Mouse (Mus musculus) CH12.LX (cell line): ENCODE measurements around the gene Zfp764. TPM values are rescaled to one million over a fixed set of nuclear protein-coding genes. Genes with fewer than 3 reads are reported as not detected.

Experiments used
- DNase-seq: peaks from one replicate; pipeline ENCODE4 v3.0.0-alpha.2; 2013; ENCODE audit errors: extremely low read depth
- H3K27ac ChIP-seq: 2 replicates; pipeline ENCODE4 v1.5.1; 2012; ENCODE audit warnings: low read depth, mild to moderate bottlenecking, control low read depth, moderate library complexity; ENCODE audit not compliant: insufficient read depth
- H3K27me3 ChIP-seq: replicated peaks from 2 replicates; pipeline ENCODE3; 2012; ENCODE audit warnings: inconsistent platforms
- H3K36me3 ChIP-seq, 2 experiments: replicated peaks in 1 of 2; 2 replicates each; pipeline versions ENCODE3 to v1.6.1; 2012; ENCODE audit warnings: inconsistent platforms in 1 of 2, low read length in 1 of 2, mild to moderate bottlenecking in 1 of 2, mixed read lengths in 1 of 2, moderate library complexity in 1 of 2; ENCODE audit not compliant: control insufficient read depth in 1 of 2, insufficient read depth in 1 of 2
- H3K4me1 ChIP-seq, 2 experiments: 2 replicates each; pipeline ENCODE4 v1.6.1; 2012; ENCODE audit warnings: inconsistent platforms in 1 of 2, moderate library complexity in 1 of 2; ENCODE audit not compliant: insufficient read depth in 2 of 2, control insufficient read depth in 1 of 2
- H3K4me2 ChIP-seq: 2 replicates; pipeline ENCODE4 v1.6.1; 2012; ENCODE audit warnings: low read depth, mild to moderate bottlenecking, control low read depth; ENCODE audit not compliant: poor library complexity, insufficient read depth, severe bottlenecking
- H3K4me3 ChIP-seq, 3 experiments: fragments of 150-350 bp in 1 of 3; sonication (generic) in 1 of 3; replicated peaks in 1 of 3; 2 replicates each; pipeline versions ENCODE3 to v1.5.1; 2011 to 2012; ENCODE audit warnings: low read depth in 2 of 3, low read length in 2 of 3, mild to moderate bottlenecking in 2 of 3, moderate library complexity in 2 of 3, control low read depth in 1 of 3, improper control_type of control experiment in 1 of 3, inconsistent platforms in 1 of 3, mixed read lengths in 1 of 3; ENCODE audit not compliant: poor library complexity in 1 of 3
- H3K79me2 ChIP-seq: replicated peaks from 2 replicates; pipeline ENCODE4 v1.6.1; 2012; ENCODE audit warnings: mild to moderate bottlenecking, moderate library complexity; ENCODE audit not compliant: control insufficient read depth, poor library complexity, insufficient read depth, severe bottlenecking; ENCODE audit errors: extremely low read depth
- H3K9ac ChIP-seq: 2 replicates; pipeline ENCODE4 v1.6.1; 2012; ENCODE audit warnings: low read depth, mild to moderate bottlenecking, control low read depth, moderate library complexity; ENCODE audit not compliant: insufficient read depth
- H3K9me3 ChIP-seq: replicated peaks from 2 replicates; pipeline ENCODE3; 2012; ENCODE audit warnings: low read length, inconsistent platforms, mixed read lengths
- BHLHE40 ChIP-seq: IDR thresholded peaks from 2 replicates; pipeline ENCODE4 v1.6.1; 2011; ENCODE audit warnings: mild to moderate bottlenecking, low read depth, low read length, improper control_type of control experiment
- CTCF ChIP-seq, 2 experiments: IDR thresholded peaks in 1 of 2; conservative IDR thresholded peaks in 1 of 2; 2 replicates each; pipeline ENCODE4 v1.5.1; 2011 to 2012; ENCODE audit warnings: low read depth in 2 of 2, low read length in 2 of 2, improper control_type of control experiment in 1 of 2, inconsistent platforms in 1 of 2, mild to moderate bottlenecking in 1 of 2, moderate library complexity in 1 of 2
- ELF1 ChIP-seq: IDR thresholded peaks from 2 replicates; pipeline ENCODE4 v1.6.1; 2014; ENCODE audit warnings: low read depth, mild to moderate bottlenecking, inconsistent platforms, low read length, improper control_type of control experiment
- EP300 ChIP-seq: IDR thresholded peaks from 2 replicates; pipeline ENCODE4 v1.6.1; 2011; ENCODE audit warnings: low read length, improper control_type of control experiment
- ETS1 ChIP-seq: conservative IDR thresholded peaks from 2 replicates; pipeline ENCODE4 v1.6.1; 2012; ENCODE audit warnings: low read depth, mild to moderate bottlenecking, inconsistent platforms, low read length, improper control_type of control experiment, moderate library complexity
- GABPA ChIP-seq: IDR thresholded peaks from 2 replicates; pipeline ENCODE4 v1.6.1; 2012; ENCODE audit warnings: low read depth, low read length, improper control_type of control experiment, inconsistent platforms; ENCODE audit not compliant: insufficient replicate concordance
- IRF4 ChIP-seq: IDR thresholded peaks from 2 replicates; pipeline ENCODE4 v1.6.1; 2014; ENCODE audit warnings: low read depth, mild to moderate bottlenecking, inconsistent platforms, low read length, improper control_type of control experiment
- JUN ChIP-seq: IDR thresholded peaks from 2 replicates; pipeline ENCODE4 v1.6.1; 2011; ENCODE audit warnings: low read depth, mild to moderate bottlenecking, low read length, improper control_type of control experiment, moderate library complexity; ENCODE audit not compliant: insufficient read depth
- KAT2A ChIP-seq: IDR thresholded peaks from 2 replicates; pipeline ENCODE4 v1.6.1; 2012; ENCODE audit warnings: low read length, improper control_type of control experiment, inconsistent platforms; ENCODE audit not compliant: insufficient replicate concordance
- MAFK ChIP-seq: IDR thresholded peaks from 2 replicates; pipeline ENCODE4 v1.6.1; 2011; ENCODE audit warnings: low read length, improper control_type of control experiment; ENCODE audit not compliant: insufficient replicate concordance
- MAZ ChIP-seq: IDR thresholded peaks from 2 replicates; pipeline ENCODE4 v1.6.1; 2012; ENCODE audit warnings: low read depth, mild to moderate bottlenecking, inconsistent platforms, low read length, improper control_type of control experiment, moderate library complexity
- MXI1 ChIP-seq: IDR thresholded peaks from 2 replicates; pipeline ENCODE4 v1.6.1; 2011; ENCODE audit warnings: mild to moderate bottlenecking, low read depth, low read length, improper control_type of control experiment
- NELFE ChIP-seq: IDR thresholded peaks from 2 replicates; pipeline ENCODE4 v1.6.1; 2011; ENCODE audit warnings: low read depth, low read length, improper control_type of control experiment
- NRF1 ChIP-seq: IDR thresholded peaks from 2 replicates; pipeline ENCODE4 v1.6.1; 2014; ENCODE audit warnings: low read depth, mild to moderate bottlenecking, inconsistent platforms, low read length, improper control_type of control experiment, moderate library complexity
- PAX5 ChIP-seq: IDR thresholded peaks from 2 replicates; pipeline ENCODE4 v1.6.1; 2012; ENCODE audit warnings: low read length, inconsistent platforms, mixed read lengths
- POLR2A ChIP-seq: IDR thresholded peaks from 2 replicates; pipeline ENCODE4 v1.6.1; 2011; ENCODE audit warnings: low read depth, mild to moderate bottlenecking, improper control_type of control experiment, low read length
- POLR2AphosphoS2 ChIP-seq: IDR thresholded peaks from 2 replicates; pipeline ENCODE4 v1.6.1; 2011; ENCODE audit warnings: low read depth, low read length, improper control_type of control experiment
- RAD21 ChIP-seq: IDR thresholded peaks from 2 replicates; pipeline ENCODE4 v1.6.1; 2011; ENCODE audit warnings: low read depth, mild to moderate bottlenecking, low read length, improper control_type of control experiment, moderate library complexity
- SMC3 ChIP-seq: IDR thresholded peaks from 2 replicates; pipeline ENCODE4 v1.6.1; 2011; ENCODE audit warnings: low read depth, low read length, improper control_type of control experiment
- TBP ChIP-seq: conservative IDR thresholded peaks from 2 replicates; pipeline ENCODE4 v1.6.1; 2011; ENCODE audit warnings: low read depth, low read length, improper control_type of control experiment
- USF1 ChIP-seq: IDR thresholded peaks from 2 replicates; pipeline ENCODE4 v1.6.1; 2014; ENCODE audit warnings: low read depth, mild to moderate bottlenecking, inconsistent platforms, low read length, improper control_type of control experiment
- ZC3H11A ChIP-seq: IDR thresholded peaks from 2 replicates; pipeline ENCODE4 v1.6.1; 2012; ENCODE audit warnings: low read depth, mild to moderate bottlenecking, inconsistent platforms, low read length, improper control_type of control experiment
- dilution Hi-C: fragments of 300-500 bp; cut with MboI; formaldehyde crosslinking; loops from 2 replicates; pipeline ENCODE4 v1.14.3; 2020; ENCODE audit warnings: low sequenced_read_pairs; ENCODE audit not compliant: extremely low pct_unique_long_range_greater_than_20kb, extremely low pct_ligation_motif_present
- in situ Hi-C: fragments of 300-500 bp; cut with MboI; formaldehyde crosslinking; loops from 3 replicates; pipeline ENCODE4 v1.14.3; 2019; ENCODE audit warnings: low sequenced_read_pairs, low pct_ligation_motif_present, low pct_unique_long_range_greater_than_20kb, mixed read lengths
- polyA plus RNA-seq: library from polyadenylated mRNA; unstranded; fragments of >175 nt; gene quantifications from 2 replicates; pipeline ENCODE4 v1.2.1, GENCODE M21; 2012; ENCODE audit warnings: low read depth; ENCODE audit not compliant: insufficient read length
- total RNA-seq, 2 experiments: library from RNA; depleted of rRNA; stranded (reverse); fragments of 300-350 nt in 1 of 2; fragments of >200 nt in 1 of 2; gene quantifications; 2 replicates each; pipeline ENCODE4 v1.2.3; 2012 to 2014

The Zfp764 gene
- total and polyA plus RNA-seq, 3 experiments, result 7.5 to 8.4 (median 7.9) TPM

DNA sequence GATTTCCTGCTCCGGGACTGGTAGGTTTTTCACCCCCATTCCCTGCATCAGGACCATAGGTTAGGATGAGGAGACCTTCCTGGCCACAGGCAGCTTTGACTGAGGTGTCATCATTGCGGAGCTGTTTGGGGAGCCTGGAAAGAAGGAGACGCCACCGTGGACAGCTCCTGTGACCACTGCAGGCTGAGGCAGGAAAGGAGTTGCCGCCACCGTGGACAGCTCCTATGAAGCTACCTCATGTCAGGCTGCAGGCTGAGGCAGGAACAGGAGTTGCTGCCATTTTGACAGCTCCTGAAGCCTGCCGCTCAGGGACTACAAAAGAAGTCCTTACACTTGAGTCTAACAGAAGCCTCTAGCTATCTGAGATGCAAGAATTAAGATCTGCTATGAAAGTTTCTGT is 48.3 kb upstream of the Zfp764 start:
- Histone ChIP-seq H3K4me3 (no peak overlapping the region), H3K4me2 (no peak overlapping the region), H3K9ac (no peak overlapping the region), H3K27me3 (no peaks in the 10 kb centered on the region), H3K36me3 (peaks cover 43 to 72% of the 10 kb centered on the region in 2 experiments), H3K9me3 (peaks cover 25% of the 10 kb centered on the region), H3K27ac (no peak overlapping the region), H3K79me2 (peaks cover 48% of the 10 kb centered on the region), H3K4me1 (peaks cover 17 to 28% of the 10 kb centered on the region in 2 experiments)
- in situ Hi-C loops (loop anchor here (5.0 kb wide), 1 partner anchor 33 kb away; the partner anchor contains the start of gene Zfp688), dilution Hi-C loops (no loop called here)
- no peak for DNase-seq
- no peak for TF ChIP-seq TBP
- TF ChIP-seq CTCF (conservative IDR thresholded peaks at IDR 0.05 in 1 of 2, IDR thresholded peaks at IDR 0.05 in 1 of 2; ENCODE audit: low read depth in 2 of 2, low read length in 2 of 2), result no peak

DNA sequence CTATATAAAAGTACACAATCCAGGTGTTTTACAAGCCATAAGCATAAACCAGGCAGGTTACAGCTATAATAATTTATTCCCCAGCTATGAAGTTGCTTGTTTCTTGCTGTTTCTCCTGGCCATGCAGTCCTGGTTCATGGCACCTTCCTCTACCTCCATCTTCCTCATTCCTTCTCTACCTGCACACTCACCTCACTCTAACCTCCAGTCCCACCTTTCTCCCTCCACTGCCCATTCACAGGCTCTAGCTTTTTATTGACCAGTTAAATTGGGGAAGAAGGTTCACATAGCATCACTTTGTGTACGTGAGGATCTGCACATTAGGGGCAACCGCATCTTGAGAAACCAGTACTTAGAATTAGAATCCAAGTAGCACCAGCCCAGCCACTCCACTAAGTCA is 46.4 kb upstream of the Zfp764 start:
- Histone ChIP-seq H3K36me3 (peaks cover 37 to 61% of the 10 kb centered on the region in 2 experiments), H3K79me2 (peaks cover 55% of the 10 kb centered on the region), H3K27me3 (no peaks in the 10 kb centered on the region), H3K27ac (no peak overlapping the region), H3K4me1 (peaks cover 17 to 30% of the 10 kb centered on the region in 2 experiments), H3K4me2 (no peak overlapping the region), H3K9ac (no peak overlapping the region), H3K9me3 (peaks cover 25% of the 10 kb centered on the region), H3K4me3 (no peak overlapping the region)
- DNase-seq, result no peak
- dilution Hi-C loops, result no loop called here
- no peak for TF ChIP-seq SMC3
- TF ChIP-seq GABPA, result no peak
- TF ChIP-seq MAFK, result no peak
- no peak for TF ChIP-seq PAX5
- no peak for TF ChIP-seq KAT2A
- no peak for TF ChIP-seq NELFE
- no peak for TF ChIP-seq POLR2AphosphoS2
- TF ChIP-seq USF1, result no peak
- TF ChIP-seq JUN, result no peak
- no peak for TF ChIP-seq EP300
- no peak for TF ChIP-seq ELF1
- no peak for TF ChIP-seq BHLHE40
- TF ChIP-seq ETS1, result no peak
- in situ Hi-C loops, result no loop called here

DNA sequence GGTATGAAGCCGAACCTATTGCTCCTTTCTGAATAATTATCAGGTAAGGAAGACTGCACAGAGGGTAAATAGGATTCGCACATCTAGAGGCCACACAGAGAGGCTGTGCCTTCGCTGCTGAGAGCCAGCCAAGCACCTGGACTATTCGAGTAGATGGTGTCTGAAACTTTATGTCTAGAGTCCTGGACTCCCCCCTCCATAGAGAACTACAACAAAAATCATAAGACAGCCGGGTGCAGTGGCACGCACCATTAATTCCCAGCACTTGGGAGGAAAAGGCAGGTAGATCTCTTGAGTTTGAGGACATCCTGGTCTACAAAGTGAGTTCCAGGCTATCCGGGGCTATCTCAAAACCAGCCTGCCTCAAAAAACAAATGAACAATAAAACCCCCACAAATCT is 43.3 kb upstream of the Zfp764 start:
- in situ Hi-C loops, result no loop called here
- H3K36me3 ChIP-seq, result peaks cover 26 to 53% of the 10 kb centered on the region in 2 experiments

More for the DNA sequence above, 43.3 kb upstream of the Zfp764 start:
- peak; percentile 11 for DNase-seq
- Histone ChIP-seq H3K9ac (peak overlapping the region; percentile 69), H3K79me2 (peaks cover 53% of the 10 kb centered on the region), H3K4me3 (peak overlapping the region; percentile 80 to 96 (median 81)), H3K27me3 (no peaks in the 10 kb centered on the region), H3K9me3 (peaks cover 12% of the 10 kb centered on the region), H3K27ac (no peak overlapping the region; the same call in 1 of the 2 replicates), H3K4me1 (peaks cover 19 to 36% of the 10 kb centered on the region in 2 experiments), H3K4me2 (peak overlapping the region; percentile 88)
- no peak for TF ChIP-seq GABPA
- no peak for TF ChIP-seq POLR2A
- TF ChIP-seq ZC3H11A, result no peak
- no peak for TF ChIP-seq IRF4
- no peak for TF ChIP-seq CTCF (conservative IDR thresholded peaks at IDR 0.05 in 1 of 2, IDR thresholded peaks at IDR 0.05 in 1 of 2; ENCODE audit: low read depth in 2 of 2, low read length in 2 of 2)
- no peak for TF ChIP-seq MXI1
- TF ChIP-seq EP300, result no peak
- no peak for TF ChIP-seq ETS1
- TF ChIP-seq NRF1, result no peak
- TF ChIP-seq RAD21, result no peak
- no peak for TF ChIP-seq MAZ
- no peak for TF ChIP-seq JUN
- TF ChIP-seq KAT2A, result no peak
- dilution Hi-C loops, result no loop called here
